Mouse (Mus musculus) forebrain, embryonic 15.5 days (tissue): ENCODE measurements around the gene Accsl. TPM values are rescaled to one million over a fixed set of nuclear protein-coding genes. Genes with fewer than 3 reads are reported as not detected.
A peak's percentile ranks its signal among the peaks of the same experiment; 100 is the strongest.

Experiments
- ATAC-seq: fragments of 200-750 bp; cut with Nextera tagmentation; replicated peaks from 2 replicates; pipeline ENCODE4 v1.8.0; 2017; ENCODE audit warnings: mild to moderate bottlenecking, moderate TSS enrichment, moderate library complexity
- H3K27ac ChIP-seq: fragments of 300-500 bp; sonication (generic); replicated peaks from 2 replicates; pipeline ENCODE4 v1.5.1; 2015; ENCODE audit warnings: mild to moderate bottlenecking, inconsistent platforms
- H3K27me3 ChIP-seq: fragments of 300-500 bp; sonication (generic); 2 replicates; pipeline ENCODE4 v1.6.1; 2015; ENCODE audit warnings: inconsistent platforms
- H3K36me3 ChIP-seq: fragments of 300-500 bp; sonication (generic); 2 replicates; pipeline ENCODE4 v1.6.1; 2015; ENCODE audit warnings: mild to moderate bottlenecking, inconsistent platforms
- H3K4me1 ChIP-seq: fragments of 300-500 bp; sonication (generic); 2 replicates; pipeline ENCODE4 v1.6.1; 2015; ENCODE audit warnings: inconsistent platforms
- H3K4me2 ChIP-seq: fragments of 300-500 bp; sonication (generic); replicated peaks from 2 replicates; pipeline ENCODE4 v1.6.1; 2015; ENCODE audit warnings: mild to moderate bottlenecking, inconsistent platforms
- H3K4me3 ChIP-seq: fragments of 300-500 bp; sonication (generic); 2 replicates; pipeline ENCODE4 v1.5.1; 2015; ENCODE audit warnings: mild to moderate bottlenecking, inconsistent platforms
- H3K9ac ChIP-seq: fragments of 300-500 bp; sonication (generic); replicated peaks from 2 replicates; pipeline ENCODE4 v1.6.1; 2015; ENCODE audit warnings: mild to moderate bottlenecking, inconsistent platforms
- H3K9me3 ChIP-seq: fragments of 300-500 bp; sonication (generic); 2 replicates; pipeline ENCODE4 v1.6.1; 2016; ENCODE audit warnings: inconsistent platforms
- WGBS: fragments of 180-500 bp; shearing (Covaris S2); methylation state at CpG from one replicate; pipeline ENCODE4 v1.1.7; 2015; ENCODE audit warnings: mixed read lengths; 5-methylcytosine and 5-hydroxymethylcytosine counted together
- polyA plus RNA-seq: library from polyadenylated mRNA; unstranded; fragments of >200 nt; fragmentation: Nextera tagmentation; extraction: Ambion mirVana; gene quantifications from 2 replicates; pipeline ENCODE4 v1.2.1, GENCODE M21; 2015

Accsl gene
- polyA plus RNA-seq: 0.45 and 0.66 TPM in 2 replicates

DNA sequence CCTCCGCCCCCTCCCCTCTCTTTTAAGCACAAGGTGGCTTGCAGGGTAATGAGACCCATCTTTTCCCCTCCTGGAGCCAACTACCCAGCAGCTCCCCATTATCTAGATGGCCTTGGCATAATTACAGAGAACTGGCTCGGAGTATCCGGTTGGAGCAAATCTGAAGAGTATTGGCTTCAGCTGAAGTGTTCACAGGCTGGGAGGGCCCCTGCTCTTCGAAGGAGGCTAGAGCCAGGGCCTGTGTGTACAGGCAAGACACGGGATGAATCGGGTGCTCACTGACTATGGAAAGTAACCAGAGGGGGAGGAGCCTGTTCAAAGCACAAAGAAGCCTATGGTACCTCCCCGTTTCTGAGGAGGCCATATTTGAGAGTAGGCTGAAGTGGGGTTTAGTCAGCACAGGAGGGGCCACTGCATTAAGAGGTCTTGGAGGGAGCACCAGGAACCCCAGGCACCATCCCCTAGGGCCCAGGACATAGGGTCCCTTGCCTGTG lies at the start of gene Accsl:
Gene Accsl, minus strand, starts transcription at position 51 of the 494 bp plus-strand sequence.
- Histone ChIP-seq H3K9ac (no peak within 1 kb of the TSS), H3K27ac (no peak within 1 kb of the TSS), H3K36me3 (no peaks in the 10 kb centered on the region), H3K4me1 (peaks cover 8% of the 10 kb centered on the region), H3K4me3 (no peak within 1 kb of the TSS), H3K4me2 (no peak within 1 kb of the TSS), H3K9me3 (no peaks in the 10 kb centered on the region), H3K27me3 (no peaks in the 10 kb centered on the region)
- no peak for ATAC-seq
- WGBS: 57% methylated on average over 7 of the region's 7 CpGs

DNA sequence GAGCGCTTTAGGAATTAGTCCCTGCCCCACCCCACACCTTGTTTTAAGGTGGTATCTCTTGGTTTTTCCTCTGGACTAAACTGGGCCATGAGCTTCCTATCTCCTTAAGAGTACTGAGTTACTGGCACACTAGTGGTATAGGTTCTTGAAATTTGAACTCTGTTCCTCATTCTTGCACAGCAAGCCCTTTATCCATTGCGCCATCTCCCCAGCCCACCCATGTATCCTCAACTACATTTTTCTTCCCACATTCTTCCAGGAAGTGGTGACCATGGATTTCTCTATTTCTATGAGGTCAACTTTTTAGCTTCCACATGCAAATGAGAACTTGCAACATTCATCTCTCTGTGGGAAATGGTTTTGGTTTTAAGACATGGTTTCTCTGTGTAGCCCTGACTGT lies 44.6 kb upstream of the Accsl start:
- WGBS: 92% methylated on average over 2 of the region's 2 CpGs
- H3K27me3 ChIP-seq: no peaks in the 10 kb centered on the region
- H3K9me3 ChIP-seq: no peaks in the 10 kb centered on the region
- H3K4me1 ChIP-seq: no peaks in the 10 kb centered on the region
- no peak for ATAC-seq
- no peak overlapping the region for H3K27ac ChIP-seq
- no peak overlapping the region for H3K4me2 ChIP-seq
- no peak overlapping the region for H3K9ac ChIP-seq
- no peaks in the 10 kb centered on the region for H3K36me3 ChIP-seq
- no peak overlapping the region for H3K4me3 ChIP-seq

GRCm38 (mm10) chr2:93911942-93912341 lies 43.0 kb upstream of the Accsl start:
- H3K27me3 ChIP-seq: no peaks in the 10 kb centered on the region
- no peak for ATAC-seq
- H3K4me3 ChIP-seq: no peak overlapping the region
- no peak overlapping the region for H3K9ac ChIP-seq
- peaks cover 15% of the 10 kb centered on the region for H3K4me1 ChIP-seq
- WGBS: 65% methylated on average over 10 of the region's 10 CpGs
- no peaks in the 10 kb centered on the region for H3K36me3 ChIP-seq
- H3K9me3 ChIP-seq: no peaks in the 10 kb centered on the region
- H3K4me2 ChIP-seq: no peak overlapping the region
- no peak overlapping the region for H3K27ac ChIP-seq

DNA sequence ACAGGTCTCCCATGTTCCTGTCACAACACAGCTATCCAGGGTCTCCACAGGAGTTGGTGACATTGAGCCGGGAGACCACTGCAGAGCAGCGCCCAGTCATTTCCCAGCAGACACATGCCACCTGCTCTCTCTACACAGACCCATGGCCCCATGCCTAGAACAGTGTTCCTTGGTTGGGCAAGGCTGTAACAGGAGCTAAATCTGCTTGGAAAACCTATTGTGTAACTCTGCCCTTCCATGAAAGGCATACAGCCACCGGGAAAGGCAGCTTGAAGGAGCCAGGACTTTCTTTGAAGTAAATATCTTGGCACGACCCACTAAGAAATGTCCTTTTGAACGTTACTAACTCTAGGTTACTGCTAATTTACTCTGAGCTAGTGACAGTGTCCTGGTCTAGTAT lies 40.8 kb upstream of the Accsl start:
- H3K27ac ChIP-seq: no peak overlapping the region
- no peak overlapping the region for H3K4me3 ChIP-seq
- ATAC-seq: no peak
- no peaks in the 10 kb centered on the region for H3K36me3 ChIP-seq
- peaks cover 22% of the 10 kb centered on the region for H3K4me1 ChIP-seq
- 51% methylated on average over 5 of the region's 5 CpGs for WGBS
- no peak overlapping the region for H3K9ac ChIP-seq
- no peak overlapping the region for H3K4me2 ChIP-seq
- no peaks in the 10 kb centered on the region for H3K27me3 ChIP-seq
- no peaks in the 10 kb centered on the region for H3K9me3 ChIP-seq

GRCm38 (mm10) chr2:93907519-93908294 lies 38.8 kb upstream of the Accsl start:
- Histone ChIP-seq H3K4me3 (no peak overlapping the region), H3K36me3 (no peaks in the 10 kb centered on the region), H3K9ac (no peak overlapping the region), H3K27me3 (no peaks in the 10 kb centered on the region), H3K4me1 (peaks cover 22% of the 10 kb centered on the region), H3K9me3 (no peaks in the 10 kb centered on the region), H3K27ac (peak overlapping the region; percentile 45), H3K4me2 (no peak overlapping the region)
- ATAC-seq: peak; percentile 63; the same call in 1 of the 2 replicates
- WGBS: 67% methylated on average over 9 of the region's 9 CpGs

- no peak overlapping the region for H3K9ac ChIP-seq
- H3K4me2 ChIP-seq: no peak overlapping the region
- H3K27me3 ChIP-seq: no peaks in the 10 kb centered on the region
- H3K36me3 ChIP-seq: no peaks in the 10 kb centered on the region
- WGBS: 40% methylated on average over 4 of the region's 4 CpGs
- no peak overlapping the region for H3K4me3 ChIP-seq
- H3K27ac ChIP-seq: peak overlapping the region; percentile 45; the same call in 1 of the 2 replicates
- no peaks in the 10 kb centered on the region for H3K9me3 ChIP-seq
- peaks cover 22% of the 10 kb centered on the region for H3K4me1 ChIP-seq
- ATAC-seq: no peak
These were observed 37.4 kb upstream of the Accsl start for GRCm38 (mm10) chr2:93906316-93906715.

DNA sequence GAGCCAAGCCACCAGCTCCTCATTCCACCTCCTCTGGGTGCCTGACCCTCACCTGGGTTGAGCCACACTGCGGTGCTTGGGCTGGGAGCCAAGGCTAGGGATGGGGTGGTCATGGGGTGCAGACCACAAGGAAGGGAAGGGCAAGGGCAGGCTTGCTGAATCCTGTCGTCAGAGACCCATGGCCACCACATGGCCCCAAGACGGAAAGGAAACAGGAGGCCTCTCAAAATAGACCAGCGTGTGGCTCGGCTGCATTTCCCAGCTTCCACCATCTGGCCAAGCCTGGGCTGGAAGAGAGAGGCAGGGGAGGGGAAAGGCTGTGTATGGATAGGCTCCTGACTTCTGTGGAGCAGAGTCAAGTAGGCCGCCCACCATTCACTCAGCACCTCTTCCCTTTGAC lies 34.5 kb upstream of the Accsl start:
- H3K27ac ChIP-seq: no peak overlapping the region
- no peak overlapping the region for H3K9ac ChIP-seq
- 80% methylated on average over 6 of the region's 6 CpGs for WGBS
- no peak overlapping the region for H3K4me2 ChIP-seq
- ATAC-seq: no peak
- H3K4me1 ChIP-seq: peaks cover 28% of the 10 kb centered on the region
- no peak overlapping the region for H3K4me3 ChIP-seq
- H3K9me3 ChIP-seq: no peaks in the 10 kb centered on the region
- no peaks in the 10 kb centered on the region for H3K27me3 ChIP-seq
- H3K36me3 ChIP-seq: no peaks in the 10 kb centered on the region

- Histone ChIP-seq H3K4me3 (no peak overlapping the region), H3K9me3 (no peaks in the 10 kb centered on the region), H3K4me1 (peaks cover 22% of the 10 kb centered on the region), H3K9ac (no peak overlapping the region), H3K4me2 (no peak overlapping the region), H3K27me3 (no peaks in the 10 kb centered on the region), H3K27ac (no peak overlapping the region), H3K36me3 (no peaks in the 10 kb centered on the region)
- ATAC-seq: no peak
- WGBS: 77% methylated on average over 5 of the region's 5 CpGs
These were observed 33.8 kb upstream of the Accsl start for GRCm38 (mm10) chr2:93902680-93903305.

DNA sequence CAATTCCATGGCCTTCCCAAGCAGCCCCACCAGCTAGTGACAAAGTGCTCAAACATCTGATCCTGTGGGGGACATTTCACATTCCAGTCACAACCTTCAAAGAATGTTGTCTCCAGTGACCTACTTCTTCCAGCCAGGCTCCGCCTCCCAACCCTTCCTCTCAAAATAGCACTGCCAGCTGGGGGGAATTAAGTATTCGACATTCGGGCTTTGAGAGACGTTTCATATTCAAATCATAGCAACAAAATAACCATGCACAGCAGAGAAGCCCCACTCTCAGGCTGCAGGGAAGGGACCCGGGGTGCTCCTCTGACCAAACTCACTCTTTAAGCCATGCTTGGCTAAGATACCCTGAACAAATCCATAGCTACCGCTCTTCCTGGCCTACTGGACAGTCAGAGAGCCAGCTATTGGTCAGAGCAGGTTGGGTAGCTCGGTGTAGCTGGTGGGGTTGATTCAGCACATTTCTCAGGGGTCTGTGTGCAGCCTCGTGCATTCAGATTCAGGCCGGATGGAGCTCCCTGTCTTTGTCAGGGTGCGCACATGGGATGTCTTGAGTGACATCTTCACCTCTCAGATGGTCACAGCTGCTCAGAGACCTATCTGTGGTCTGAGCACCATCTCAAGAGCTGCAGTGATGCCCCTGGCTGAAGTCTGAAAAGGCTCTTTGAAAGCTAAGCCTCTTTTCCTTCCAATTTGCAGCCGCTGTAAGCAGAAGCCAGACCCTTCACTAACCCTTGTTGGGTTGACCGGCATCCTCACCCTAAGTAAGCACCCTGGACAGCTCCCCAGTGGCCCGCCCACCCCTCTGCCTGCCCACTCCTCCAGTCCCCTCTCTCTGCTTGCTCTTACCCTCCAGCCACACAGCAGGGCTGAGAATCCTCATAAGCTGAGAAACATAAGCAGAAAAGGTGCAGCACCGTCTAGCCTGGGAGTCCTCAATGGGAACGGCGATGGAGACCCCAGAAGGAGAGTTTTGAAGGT lies 30.7 kb upstream of the Accsl start:
- Histone ChIP-seq H3K9me3 (no peaks in the 10 kb centered on the region), H3K27ac (peak overlapping the region; percentile 77), H3K4me3 (no peak overlapping the region), H3K27me3 (no peaks in the 10 kb centered on the region), H3K9ac (no peak overlapping the region), H3K4me1 (peaks cover 6% of the 10 kb centered on the region), H3K36me3 (no peaks in the 10 kb centered on the region), H3K4me2 (no peak overlapping the region)
- peak; percentile 46; the same call in 1 of the 2 replicates for ATAC-seq
- WGBS: 43% methylated on average over 16 of the region's 16 CpGs

- 7% methylated on average over 9 of the region's 9 CpGs for WGBS
- peak; percentile 98 for ATAC-seq
- H3K4me2 ChIP-seq: no peak overlapping the region; the same call in 1 of the 2 replicates
- H3K9me3 ChIP-seq: no peaks in the 10 kb centered on the region
- H3K4me1 ChIP-seq: peaks cover 24% of the 10 kb centered on the region
- peak overlapping the region; percentile 96 for H3K27ac ChIP-seq
- no peak overlapping the region for H3K9ac ChIP-seq
- no peaks in the 10 kb centered on the region for H3K27me3 ChIP-seq
- H3K4me3 ChIP-seq: no peak overlapping the region
- no peaks in the 10 kb centered on the region for H3K36me3 ChIP-seq
These were observed 22.8 kb upstream of the Accsl start for GRCm38 (mm10) chr2:93891611-93892280.

DNA sequence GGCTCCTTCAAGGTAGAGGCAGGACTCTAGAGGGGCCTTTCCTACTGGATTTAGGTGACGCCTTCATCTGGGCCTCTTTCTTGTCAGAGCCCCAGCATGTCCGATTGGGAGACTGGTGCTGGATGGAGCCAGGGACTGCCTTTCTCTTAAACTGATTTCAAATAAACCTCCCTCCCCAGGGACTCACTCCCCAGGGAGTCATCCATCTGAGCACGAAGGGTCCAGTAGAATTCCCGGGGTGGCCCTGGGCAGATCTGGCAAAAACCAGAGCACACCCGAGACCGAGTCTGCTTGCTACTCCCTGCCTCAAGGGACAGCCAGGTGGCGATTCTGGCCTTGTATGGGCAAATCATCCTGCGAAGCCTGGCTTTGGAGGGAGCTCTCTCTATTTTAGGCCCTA lies 21.2 kb upstream of the Accsl start:
- Histone ChIP-seq H3K9me3 (no peaks in the 10 kb centered on the region), H3K27ac (peak overlapping the region; percentile 96; the same call in 1 of the 2 replicates), H3K36me3 (no peaks in the 10 kb centered on the region), H3K4me1 (peaks cover 24% of the 10 kb centered on the region), H3K4me2 (no peak overlapping the region), H3K9ac (no peak overlapping the region), H3K4me3 (no peak overlapping the region), H3K27me3 (no peaks in the 10 kb centered on the region)
- ATAC-seq: no peak
- 78% methylated on average over 8 of the region's 8 CpGs for WGBS
